Comparison of ENCODE assay signal across 16 mouse cellular contexts in the genomic region with DNA sequence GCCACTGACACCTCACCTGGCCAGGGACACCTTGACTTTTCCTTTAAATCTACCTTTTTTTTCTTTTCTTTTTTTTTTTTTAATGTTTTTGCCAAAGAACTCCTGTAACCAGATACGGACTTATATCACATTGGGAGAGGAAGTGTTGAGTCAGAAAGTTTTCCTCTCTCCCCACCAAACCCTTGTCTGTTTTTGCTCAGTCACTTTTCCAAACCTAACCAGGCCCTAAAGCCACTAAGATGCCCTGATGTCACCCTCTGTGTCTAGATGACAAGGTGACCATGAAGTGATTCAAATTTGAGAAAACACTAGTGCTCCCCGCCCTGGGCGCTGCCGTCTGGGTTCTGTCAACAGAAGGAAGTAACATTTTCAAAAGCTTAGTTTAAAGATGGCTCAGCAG.
"Had no signal": no experiment of that assay in that cellular context is flagged by ENCODE, and none has a peak within 500 bp of the region (broad histone marks: within the 10 kb centered on the region; RNA-seq: fewer than 3 reads in every experiment).

No protein-coding gene starts in this region.

- H3K4me1 ChIP-seq: neural tube, embryonic 13.5 days; stomach, embryonic 15.5 days had no signal

- H3K9ac ChIP-seq: neural tube, embryonic 13.5 days; neural tube, embryonic 15.5 days; stomach, embryonic 15.5 days had no signal

- H3K4me3 ChIP-seq: neural tube, embryonic 13.5 days; neural tube, embryonic 15.5 days; stomach, embryonic 15.5 days had no signal

- H3K36me3 ChIP-seq: neural tube, embryonic 13.5 days; neural tube, embryonic 15.5 days; stomach, embryonic 15.5 days had no signal

- H3K27ac ChIP-seq: neural tube, embryonic 13.5 days; neural tube, embryonic 15.5 days; stomach, embryonic 15.5 days; stomach, postnatal 0 days had no signal

- H3K27me3 ChIP-seq: neural tube, embryonic 13.5 days; neural tube, embryonic 15.5 days; stomach, embryonic 15.5 days had no signal

- DNase-seq: retina, postnatal 1 day; right cerebral cortex, adult 18-20 months; right cerebral cortex, postnatal 14 days; right cerebral cortex, postnatal 25 days; right cerebral cortex, postnatal 4 days; spleen, adult 18-20 months; thymus, adult 18-20 months; thymus, adult 2 months; thymus, postnatal 14 days; thymus, postnatal 25 days; thymus, postnatal 36 days; thymus, postnatal 4 days had no signal
